Mouse (Mus musculus) G1E (cell line): Measurements from ENCODE around the gene Acss2. TPM values are rescaled to one million over a fixed set of nuclear protein-coding genes. Genes with fewer than 3 reads are reported as not detected.
"Not testable (repeated sequence)": the region's sequence is repeated elsewhere in the genome, so short reads cannot be mapped to it uniquely, and the experiment has no call there.

Experiments used
- ATAC-seq: 2 replicates; pipeline ENCODE4 v1.8.0; 2016; ENCODE audit warnings: mild to moderate bottlenecking; ENCODE audit not compliant: insufficient number of reproducible peaks, poor library complexity, low FRiP score, severe bottlenecking; ENCODE audit errors: extremely low read depth
- DNase-seq: peaks from one replicate; pipeline ENCODE4 v3.0.0; 2012; ENCODE audit warnings: low spot score
- H3K27me3 ChIP-seq: 2 replicates; pipeline ENCODE4 v1.6.1; 2012; ENCODE audit warnings: mild to moderate bottlenecking, low read length, inconsistent platforms; ENCODE audit not compliant: insufficient read depth
- H3K36me3 ChIP-seq: replicated peaks from 2 replicates; pipeline ENCODE3; 2012; ENCODE audit warnings: mild to moderate bottlenecking, inconsistent platforms
- H3K4me1 ChIP-seq: 2 replicates; pipeline ENCODE4 v1.6.1; 2012; ENCODE audit warnings: low read depth, low read length, inconsistent platforms, mixed read lengths; ENCODE audit not compliant: insufficient read depth
- H3K4me3 ChIP-seq: 2 replicates; pipeline ENCODE4 v1.5.1; 2012; ENCODE audit warnings: low read depth, mild to moderate bottlenecking, inconsistent platforms, low read length, moderate library complexity, mixed read lengths
- H3K9me3 ChIP-seq: replicated peaks from 2 replicates; pipeline ENCODE4 v1.6.1; 2012; ENCODE audit warnings: inconsistent platforms
- CTCF ChIP-seq: IDR thresholded peaks from 2 replicates; pipeline ENCODE4 v1.5.1; 2012; ENCODE audit warnings: low read depth, low read length, inconsistent platforms, mixed read lengths
- GATA1 ChIP-seq: IDR thresholded peaks from 2 replicates; pipeline ENCODE4 v1.6.1; 2012; ENCODE audit warnings: borderline replicate concordance, low read length, inconsistent platforms, mixed read lengths
- GATA2 ChIP-seq: IDR thresholded peaks from 2 replicates; pipeline ENCODE4 v1.6.1; 2012; ENCODE audit warnings: low read depth, low read length, inconsistent platforms, borderline replicate concordance
- POLR2AphosphoS5 ChIP-seq: IDR thresholded peaks from 2 replicates; pipeline ENCODE4 v1.6.1; 2012; ENCODE audit warnings: low read depth, low read length, inconsistent platforms; ENCODE audit not compliant: insufficient replicate concordance
- TAL1 ChIP-seq: conservative IDR thresholded peaks from 2 replicates; pipeline ENCODE4 v1.6.1; 2012; ENCODE audit warnings: low read depth, low read length, inconsistent platforms, mixed read lengths
- polyA plus RNA-seq: library from polyadenylated mRNA; stranded (reverse); fragments of >175 nt; gene quantifications from 2 replicates; pipeline ENCODE4 v1.2.3, GENCODE M21; 2012
- total RNA-seq, 2 experiments: library from RNA; stranded (forward) in 1 of 2; stranded (reverse) in 1 of 2; fragments of 200-1000 nt in 1 of 2; fragments of >200 nt in 1 of 2; fragmentation: Nextera tagmentation in 1 of 2; gene quantifications; 2 replicates each; pipeline ENCODE4 v1.2.3; 2014 to 2017

Gene Acss2
- total and polyA plus RNA-seq, 3 experiments = 42.0 to 69.8 (median 66.9) TPM

GRCm38 (mm10) chr2:155537761-155538462 lies 20.2 kb downstream of the Acss2 start:
- ATAC-seq (no peak), DNase-seq (no peak)
- no peaks in the 10 kb centered on the region for H3K9me3 ChIP-seq
- peaks cover 67% of the 10 kb centered on the region for H3K4me1 ChIP-seq
- no peaks in the 10 kb centered on the region for H3K27me3 ChIP-seq
- TF ChIP-seq GATA2 (no peak), POLR2AphosphoS5 (no peak), TAL1 (no peak), GATA1 (no peak), CTCF (no peak)
- H3K4me3 ChIP-seq = no peak overlapping the region
- peaks cover 15% of the 10 kb centered on the region for H3K36me3 ChIP-seq

- not testable (repeated sequence) for ATAC-seq
These were observed 20.8 kb downstream of the Acss2 start for GRCm38 (mm10) chr2:155538463-155539057.

GRCm38 (mm10) chr2:155539696-155540095 lies 21.9 kb downstream of the Acss2 start:
- Histone ChIP-seq H3K27me3 (no peaks in the 10 kb centered on the region), H3K4me1 (peaks cover 56% of the 10 kb centered on the region), H3K4me3 (no peak overlapping the region), H3K9me3 (no peaks in the 10 kb centered on the region), H3K36me3 (peaks cover 18% of the 10 kb centered on the region)
- ATAC-seq = no peak
- TF ChIP-seq CTCF = no peak
- TF ChIP-seq TAL1 = no peak
- TF ChIP-seq GATA1 = no peak
- TF ChIP-seq POLR2AphosphoS5 = no peak
- TF ChIP-seq GATA2 = no peak
- no peak for DNase-seq

More at GRCm38 (mm10) chr2:155538463-155539057, 20.8 kb downstream of the Acss2 start:
- not testable (repeated sequence) for H3K4me3 ChIP-seq, H3K27me3 ChIP-seq, H3K9me3 ChIP-seq, DNase-seq
- Histone ChIP-seq H3K36me3 (peaks cover 17% of the 10 kb centered on the region), H3K4me1 (peaks cover 64% of the 10 kb centered on the region)

GRCm38 (mm10) chr2:155540822-155541458 lies 23.2 kb downstream of the Acss2 start:
- H3K36me3 ChIP-seq = peaks cover 23% of the 10 kb centered on the region
- DNase-seq (no peak), ATAC-seq (no peak)
- TF ChIP-seq TAL1 = no peak
- no peak for TF ChIP-seq POLR2AphosphoS5
- no peak for TF ChIP-seq GATA2
- no peak for TF ChIP-seq CTCF
- TF ChIP-seq GATA1 = no peak
- H3K4me1 ChIP-seq = peaks cover 51% of the 10 kb centered on the region
- H3K9me3 ChIP-seq = no peaks in the 10 kb centered on the region
- H3K4me3 ChIP-seq = no peak overlapping the region; the same call in 1 of the 2 replicates
- H3K27me3 ChIP-seq = no peaks in the 10 kb centered on the region

- H3K27me3 ChIP-seq = no peaks in the 10 kb centered on the region
- no peak for TF ChIP-seq GATA1
- TF ChIP-seq POLR2AphosphoS5 = no peak
- no peak overlapping the region for H3K4me3 ChIP-seq
- DNase-seq (no peak), ATAC-seq (no peak)
- peaks cover 47% of the 10 kb centered on the region for H3K36me3 ChIP-seq
- no peaks in the 10 kb centered on the region for H3K9me3 ChIP-seq
- peaks cover 34% of the 10 kb centered on the region for H3K4me1 ChIP-seq
These were observed 29.2 kb downstream of the Acss2 start for GRCm38 (mm10) chr2:155546955-155547354.

- H3K4me3 ChIP-seq = no peak overlapping the region
- peaks cover 63% of the 10 kb centered on the region for H3K36me3 ChIP-seq
- no peak for TF ChIP-seq GATA1
- DNase-seq (no peak), ATAC-seq (no peak)
- H3K4me1 ChIP-seq = peaks cover 41% of the 10 kb centered on the region
- no peaks in the 10 kb centered on the region for H3K27me3 ChIP-seq
- no peaks in the 10 kb centered on the region for H3K9me3 ChIP-seq
These were observed 34.6 kb downstream of the Acss2 start for GRCm38 (mm10) chr2:155552336-155552735.

- H3K4me3 ChIP-seq = no peak overlapping the region; the same call in 1 of the 2 replicates
- H3K27me3 ChIP-seq = no peaks in the 10 kb centered on the region
- ATAC-seq = peak; percentile 63
- H3K36me3 ChIP-seq = peaks cover 64% of the 10 kb centered on the region
- H3K9me3 ChIP-seq = no peaks in the 10 kb centered on the region
- H3K4me1 ChIP-seq = peaks cover 41% of the 10 kb centered on the region
- peak; percentile 63 for DNase-seq
- TF ChIP-seq POLR2AphosphoS5 (no peak), CTCF (no peak), TAL1 (no peak), GATA1 (no peak), GATA2 (no peak)
These were observed 35.2 kb downstream of the Acss2 start for GRCm38 (mm10) chr2:155552949-155553354.
